Mouse (Mus musculus): ENCODE measurements around the gene Cryaa. TPM values are rescaled to one million over a fixed set of nuclear protein-coding genes. Genes with fewer than 3 reads are reported as not detected.

Cryaa gene
- total RNA-seq (2012; rRNA removed) (not detected in 2 replicates), polyA plus RNA-seq (2012; ENCODE audit: insufficient read depth in 1 of 2, insufficient read length in 2 of 2, low read depth in 1 of 2, low replicate concordance in 2 of 2, missing spikeins in 1 of 2) (not detected)

DNA sequence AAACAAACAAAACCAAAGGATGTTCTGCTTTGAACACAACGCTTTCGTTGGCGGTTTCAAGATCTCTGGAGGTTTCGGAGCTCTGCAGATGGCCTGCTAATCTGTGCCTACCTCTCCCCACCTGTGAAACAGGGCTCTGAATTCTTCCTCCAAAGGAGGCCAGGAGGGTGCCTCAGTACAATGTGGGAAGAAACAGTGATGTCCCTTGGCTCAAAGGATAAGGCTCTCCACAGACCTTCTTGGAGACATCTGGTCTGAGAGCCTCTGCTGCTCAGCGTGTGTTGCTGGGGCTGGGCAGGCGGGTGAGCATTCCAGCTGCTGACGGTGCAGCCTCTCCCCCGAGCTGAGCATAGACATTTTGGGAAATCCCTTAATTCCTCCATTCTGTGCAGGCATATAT, at the start of gene Cryaa:
Gene Cryaa (plus strand): TSS at position 301 of the 400 bp plus-strand sequence.
- Histone ChIP-seq H3K27ac (ENCODE audit: control insufficient read depth, low read depth, low read length) (no peak within 1 kb of the TSS), H3K36me3 (ENCODE audit: control insufficient read depth in 1 of 2, insufficient read depth in 2 of 2, low read length in 2 of 2) (no peaks in the 10 kb centered on the region), H3K9ac (ENCODE audit: control insufficient read depth, low read depth, low read length, poor library complexity, severe bottlenecking) (no peak within 1 kb of the TSS), H3K79me2 (ENCODE audit: control insufficient read depth, insufficient read depth, low read length, poor library complexity) (no peaks in the 10 kb centered on the region), H3K9me3 (replicated peaks; ENCODE audit: insufficient read depth, low read length) (no peaks in the 10 kb centered on the region), H3K27me3 (ENCODE audit: control insufficient read depth in 1 of 2, insufficient read depth in 2 of 2, low read length in 2 of 2) (peaks cover 0 to 2% of the 10 kb centered on the region in 2 experiments; a peak in 2 of 4 replicates), H3K4me1 (ENCODE audit: control insufficient read depth in 1 of 2, insufficient read depth in 2 of 2, low read length in 2 of 2) (no peaks in the 10 kb centered on the region), H3K4me3 (ENCODE audit: control insufficient read depth in 1 of 2, insufficient read depth in 1 of 2, low read depth in 2 of 2, low read length in 2 of 2) (no peak within 1 kb of the TSS)
- no peak for DNase-seq (ENCODE audit: low read depth, low spot score)
- TF ChIP-seq MYB (IDR thresholded peaks at IDR 0.05; ENCODE audit: low read depth, low read length) (no peak), ZNF384 (IDR thresholded peaks at IDR 0.05; ENCODE audit: low read depth, low read length) (no peak), MAX (IDR thresholded peaks at IDR 0.05; ENCODE audit: low read length) (no peak), CTCF (IDR thresholded peaks at IDR 0.05 in 2 of 3, conservative IDR thresholded peaks at IDR 0.05 in 1 of 3; ENCODE audit: control insufficient read depth in 1 of 3, insufficient read depth in 1 of 3, low read depth in 2 of 3, low read length in 3 of 3, poor library complexity in 1 of 3, severe bottlenecking in 1 of 3) (no peak), USF2 (IDR thresholded peaks at IDR 0.05; ENCODE audit: borderline replicate concordance in 1 of 2, insufficient read depth in 1 of 2, low read depth in 1 of 2, low read length in 2 of 2) (no peak), CHD1 (IDR thresholded peaks at IDR 0.05; ENCODE audit: low read depth, low read length) (no peak), GATA1 (IDR thresholded peaks at IDR 0.05; ENCODE audit: low read depth, low read length) (no peak)

GRCm38 (mm10) chr17:31627961-31628360, 49.6 kb upstream of the Cryaa start:
- TF ChIP-seq SMC3 (IDR thresholded peaks at IDR 0.05; ENCODE audit: low read depth, low read length) (no peak), MAFK (IDR thresholded peaks at IDR 0.05; ENCODE audit: borderline replicate concordance, low read depth, low read length) (no peak), CHD2 (IDR thresholded peaks at IDR 0.05; ENCODE audit: low read length) (no peak), MYB (IDR thresholded peaks at IDR 0.05; ENCODE audit: low read depth, low read length) (no peak), MAZ (IDR thresholded peaks at IDR 0.05; ENCODE audit: low read depth, low read length) (no peak), NELFE (IDR thresholded peaks at IDR 0.05; ENCODE audit: low read depth, low read length) (no peak), POLR2A (IDR thresholded peaks at IDR 0.05; ENCODE audit: control insufficient read depth in 1 of 2, insufficient read depth in 1 of 2, low read depth in 1 of 2, low read length in 2 of 2, poor library complexity in 1 of 2) (no peak), KAT2A (conservative IDR thresholded peaks at IDR 0.05; ENCODE audit: low read depth, low read length) (no peak), EP300 (IDR thresholded peaks at IDR 0.05; ENCODE audit: low read depth in 1 of 2, low read length in 2 of 2) (no peak), GATA1 (IDR thresholded peaks at IDR 0.05; ENCODE audit: low read depth, low read length) (no peak), USF1 (IDR thresholded peaks at IDR 0.05; ENCODE audit: low read depth, low read length) (no peak)
- H3K4me1 ChIP-seq (ENCODE audit: control insufficient read depth in 1 of 2, insufficient read depth in 2 of 2, low read length in 2 of 2), result no peaks in the 10 kb centered on the region
- no peak overlapping the region for H3K4me3 ChIP-seq (ENCODE audit: control insufficient read depth in 1 of 2, insufficient read depth in 1 of 2, low read depth in 2 of 2, low read length in 2 of 2)
- H3K36me3 ChIP-seq (ENCODE audit: control insufficient read depth in 1 of 2, insufficient read depth in 2 of 2, low read length in 2 of 2), result no peaks in the 10 kb centered on the region; a peak in 1 of 4 replicates
- no peaks in the 10 kb centered on the region for H3K79me2 ChIP-seq (ENCODE audit: control insufficient read depth, insufficient read depth, low read length, poor library complexity)
- H3K27ac ChIP-seq (ENCODE audit: control insufficient read depth, low read depth, low read length), result no peak overlapping the region
- H3K9me3 ChIP-seq (replicated peaks; ENCODE audit: insufficient read depth, low read length), result no peaks in the 10 kb centered on the region
- H3K9ac ChIP-seq (ENCODE audit: control insufficient read depth, low read depth, low read length, poor library complexity, severe bottlenecking), result no peak overlapping the region
- DNase-seq (ENCODE audit: low read depth, low spot score), result no peak
- no peaks in the 10 kb centered on the region for H3K27me3 ChIP-seq (ENCODE audit: control insufficient read depth in 1 of 2, insufficient read depth in 2 of 2, low read length in 2 of 2)
